Mouse (Mus musculus): Measurements from ENCODE around the gene Dnaja3.

Dnaja3 gene

DNA sequence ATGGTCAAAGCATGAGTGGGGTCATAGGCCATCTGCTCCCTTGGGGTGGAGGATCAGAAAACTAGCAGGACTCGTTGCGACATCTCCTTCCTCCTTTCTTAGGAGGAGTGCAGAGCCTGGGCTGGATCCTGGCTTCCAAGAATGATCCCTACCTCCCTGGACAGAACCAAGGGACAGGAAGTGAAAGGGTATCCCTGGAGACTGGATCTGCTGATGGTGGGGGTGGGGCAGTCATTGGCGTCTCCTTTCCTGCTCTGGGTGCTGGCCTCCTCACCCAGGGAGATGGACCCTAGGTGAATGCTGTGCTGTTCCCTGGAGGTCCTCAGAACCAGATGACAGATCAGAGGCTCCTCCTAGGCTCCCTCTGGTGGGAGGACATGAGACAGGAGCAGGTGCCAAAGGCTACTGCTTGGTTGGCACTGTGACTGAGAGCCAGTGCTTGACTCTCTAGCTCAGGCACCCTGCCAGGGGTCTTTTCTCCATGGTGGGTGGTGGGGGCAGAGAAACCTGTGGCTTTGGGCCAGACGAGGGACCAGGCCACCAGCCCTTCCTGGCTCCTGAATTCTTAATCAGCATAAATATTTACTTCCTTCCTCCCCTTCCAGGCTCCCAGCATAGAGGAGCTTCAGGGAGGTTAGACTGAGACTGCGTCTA, 33.2 kb upstream of the Dnaja3 start:
- DNase-seq (ENCODE audit: low spot score) = peak; percentile 70

DNA sequence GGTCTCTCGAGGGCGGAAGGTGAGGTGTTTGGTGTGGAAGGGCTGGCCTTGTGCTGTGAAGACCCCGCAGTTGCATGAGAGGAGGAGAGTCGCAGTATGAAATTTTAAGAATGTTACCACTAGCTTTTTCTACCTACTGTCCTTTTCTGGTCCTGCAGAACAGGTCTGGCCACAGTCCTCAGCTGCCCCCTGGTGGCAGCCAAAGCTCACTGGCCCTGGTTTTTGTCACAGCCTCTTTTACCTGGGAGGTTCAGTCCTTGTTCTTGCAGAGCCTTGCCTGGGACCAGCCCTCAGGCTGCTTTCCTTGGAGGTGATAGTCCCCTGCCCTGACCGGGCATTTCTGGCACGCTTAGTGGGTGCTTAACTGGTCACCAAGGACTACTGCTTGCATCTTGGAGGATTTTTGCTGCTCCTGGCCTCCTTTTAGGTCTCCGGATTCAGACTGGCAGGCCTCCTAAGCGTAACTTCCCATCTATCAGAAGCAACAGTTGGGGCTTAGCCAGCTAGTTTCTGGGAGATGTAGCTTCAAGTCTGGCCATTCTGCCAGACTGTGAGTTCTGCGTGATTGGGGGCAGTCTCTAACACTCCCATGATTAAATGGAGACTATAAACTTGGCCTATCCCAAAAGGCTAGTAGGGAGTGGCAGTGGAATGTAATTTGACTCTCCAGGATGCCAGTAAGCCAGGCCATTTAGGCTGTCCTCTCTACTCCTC, 31.8 kb upstream of the Dnaja3 start:
- DNase-seq (ENCODE audit: low spot score) = peak; percentile 88

DNA sequence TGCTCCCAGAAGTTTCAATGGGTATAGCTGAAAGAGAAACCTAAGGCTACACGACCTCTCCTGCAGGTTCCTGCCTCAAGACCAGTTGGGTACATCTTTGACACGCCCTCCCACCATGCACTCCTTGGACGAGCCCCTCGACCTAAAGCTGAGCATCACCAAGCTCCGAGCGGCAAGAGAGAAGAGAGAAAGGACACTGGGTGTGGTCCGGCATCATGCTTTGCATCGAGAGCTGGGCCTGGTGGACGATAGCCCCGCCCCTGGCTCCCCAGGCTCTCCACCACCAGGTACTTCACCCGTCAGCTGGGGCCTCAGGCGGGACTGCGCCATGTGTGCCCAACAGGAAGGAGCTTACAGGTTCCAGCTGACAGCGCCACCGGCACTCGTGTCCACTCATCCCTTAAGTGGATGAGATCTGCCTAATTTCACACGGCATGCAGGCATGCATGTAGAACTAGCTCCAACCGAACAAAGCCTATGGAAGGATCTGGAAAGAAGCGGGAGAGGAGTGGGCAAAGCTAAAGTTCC, 31.2 kb upstream of the Dnaja3 start:
- no peak for DNase-seq (ENCODE audit: low spot score)

DNA sequence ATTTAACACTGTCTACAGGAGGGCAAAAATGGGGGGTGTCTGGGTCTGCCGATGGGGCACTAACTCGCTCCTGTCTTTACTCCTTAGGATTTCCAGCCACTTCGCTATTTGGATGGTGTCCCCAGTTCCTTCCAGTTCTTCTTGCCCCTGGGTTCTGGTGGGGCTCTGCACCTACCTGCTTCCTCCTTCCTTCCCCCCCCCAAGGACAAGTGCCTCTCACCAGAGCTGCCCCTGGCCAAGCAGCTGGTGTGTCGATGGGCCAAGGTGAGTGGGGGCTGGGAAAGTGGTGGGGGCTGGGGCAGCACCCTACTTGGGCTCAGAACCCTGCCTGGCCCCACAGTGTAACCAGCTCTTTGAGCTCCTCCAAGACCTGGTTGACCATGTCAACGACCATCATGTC, 28.6 kb upstream of the Dnaja3 start:
- DNase-seq (ENCODE audit: low spot score) = no peak

DNA sequence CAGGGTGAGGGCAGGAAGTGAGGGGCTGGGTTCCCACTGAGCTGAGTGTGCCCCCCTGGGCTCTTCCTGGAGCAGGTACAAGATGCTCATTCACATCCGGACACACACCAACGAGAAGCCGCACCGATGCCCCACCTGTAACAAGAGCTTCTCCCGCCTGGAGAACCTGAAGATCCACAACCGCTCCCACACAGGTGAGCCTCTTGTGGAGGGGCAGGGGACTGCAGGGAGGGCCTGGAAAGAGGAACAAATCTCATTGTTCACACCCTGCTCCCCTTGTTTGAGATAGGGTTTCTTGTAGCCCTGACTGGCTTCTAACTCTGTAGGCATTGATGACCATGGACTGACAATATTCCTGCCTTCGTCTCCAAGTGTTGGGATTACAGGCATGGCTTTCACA, 28.1 kb upstream of the Dnaja3 start:
- no peak for DNase-seq (ENCODE audit: low spot score)

DNA sequence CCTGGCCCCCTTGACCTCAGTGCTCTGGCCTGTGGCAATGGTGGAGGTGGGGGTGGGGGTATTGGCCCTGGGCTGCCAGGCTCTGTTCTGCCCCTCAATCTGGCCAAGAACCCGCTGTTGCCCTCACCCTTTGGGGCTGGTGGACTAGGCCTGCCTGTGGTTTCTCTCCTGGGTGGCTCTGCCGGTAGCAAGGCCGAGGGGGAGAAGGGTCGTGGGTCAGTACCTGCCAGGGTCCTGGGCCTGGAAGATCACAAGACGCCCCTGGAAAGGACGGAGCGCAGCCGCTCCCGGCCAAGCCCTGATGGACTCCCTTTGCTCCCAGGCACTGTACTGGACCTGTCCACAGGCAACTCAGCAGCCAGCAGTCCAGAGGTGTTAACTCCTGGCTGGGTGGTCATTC, 26.1 kb upstream of the Dnaja3 start:
- DNase-seq (ENCODE audit: low spot score) = no peak

DNA sequence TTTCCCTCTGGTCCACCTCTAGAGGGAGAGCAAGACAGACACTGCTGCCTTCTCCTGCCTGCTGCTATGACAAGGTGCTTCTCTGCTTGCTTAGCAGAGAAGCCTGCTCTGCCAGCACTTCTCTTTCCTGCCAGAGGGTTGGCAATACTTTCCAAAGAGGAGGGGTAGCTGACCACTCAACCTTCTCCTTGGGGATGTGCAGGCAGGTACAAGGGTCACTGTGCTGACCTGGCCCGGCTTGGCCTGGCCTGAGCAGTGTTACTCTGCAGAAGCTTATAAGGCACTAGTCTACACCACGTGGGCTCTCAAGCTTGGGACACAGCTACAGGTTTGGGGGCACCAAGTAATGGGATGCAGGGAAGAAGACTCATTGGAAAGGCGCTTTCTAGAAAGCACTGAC, 25.1 kb upstream of the Dnaja3 start:
- DNase-seq (ENCODE audit: low spot score) = no peak

DNA sequence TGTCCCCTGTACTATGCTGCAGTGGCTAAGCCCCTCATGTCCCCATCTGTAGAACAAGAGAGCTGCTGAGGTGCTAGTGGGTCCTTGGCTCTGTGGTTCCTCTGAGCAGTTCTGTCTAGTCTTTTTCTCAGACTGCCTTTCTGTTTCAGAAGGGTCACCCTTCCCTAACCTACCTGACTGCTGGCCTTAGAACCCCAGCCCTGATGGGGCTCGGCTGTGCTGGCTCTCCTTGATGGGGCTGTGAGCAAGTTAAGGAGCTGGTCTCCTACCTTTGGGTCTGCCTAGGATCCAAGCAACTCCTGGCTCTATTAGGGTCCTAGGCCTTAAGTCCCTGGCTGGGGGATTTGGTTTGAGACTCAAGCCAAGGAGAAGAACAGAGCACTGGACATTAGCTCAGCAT, 24.5 kb upstream of the Dnaja3 start:
- no peak for DNase-seq (ENCODE audit: low spot score)

DNA sequence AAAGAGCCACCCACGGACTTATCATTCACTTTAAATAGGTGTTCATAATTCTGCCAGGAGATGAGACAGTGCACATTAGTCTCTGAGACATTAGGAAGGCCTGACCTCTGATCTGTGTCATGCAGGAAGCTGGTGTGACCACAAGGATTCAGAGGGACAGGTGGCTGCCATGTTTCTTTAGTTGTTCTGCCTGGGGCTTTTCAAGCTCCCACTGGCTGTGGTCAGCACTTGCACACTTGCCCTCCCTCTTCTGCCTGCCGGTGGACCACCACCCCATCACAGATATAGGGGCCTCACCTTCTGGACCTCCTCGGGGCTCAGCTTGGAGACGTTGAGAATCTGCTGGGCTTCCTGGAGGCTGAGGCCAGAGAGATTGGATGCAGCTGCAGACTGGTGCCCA, 23.0 kb upstream of the Dnaja3 start:
- no peak for DNase-seq (ENCODE audit: low spot score)

DNA sequence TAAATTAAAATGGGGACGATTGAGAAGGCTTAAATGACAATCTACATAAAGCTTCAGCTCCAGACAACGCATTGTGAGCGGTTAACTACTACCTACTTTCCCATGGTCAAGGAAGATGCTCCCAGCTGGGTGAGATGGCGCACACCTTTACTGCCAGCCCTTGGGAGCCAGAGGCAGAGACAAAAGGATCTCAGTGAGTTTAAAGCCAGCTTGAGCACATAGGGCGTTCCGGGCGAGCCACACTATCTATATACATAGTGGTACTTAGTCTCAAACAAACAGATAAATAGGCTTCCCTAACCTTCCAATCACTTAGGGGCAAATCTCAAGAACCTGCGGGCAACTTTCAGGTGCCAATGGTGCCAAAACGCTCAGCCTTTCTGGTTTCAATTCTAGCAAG, 15.7 kb upstream of the Dnaja3 start:
- no peak for DNase-seq (ENCODE audit: low spot score)

DNA sequence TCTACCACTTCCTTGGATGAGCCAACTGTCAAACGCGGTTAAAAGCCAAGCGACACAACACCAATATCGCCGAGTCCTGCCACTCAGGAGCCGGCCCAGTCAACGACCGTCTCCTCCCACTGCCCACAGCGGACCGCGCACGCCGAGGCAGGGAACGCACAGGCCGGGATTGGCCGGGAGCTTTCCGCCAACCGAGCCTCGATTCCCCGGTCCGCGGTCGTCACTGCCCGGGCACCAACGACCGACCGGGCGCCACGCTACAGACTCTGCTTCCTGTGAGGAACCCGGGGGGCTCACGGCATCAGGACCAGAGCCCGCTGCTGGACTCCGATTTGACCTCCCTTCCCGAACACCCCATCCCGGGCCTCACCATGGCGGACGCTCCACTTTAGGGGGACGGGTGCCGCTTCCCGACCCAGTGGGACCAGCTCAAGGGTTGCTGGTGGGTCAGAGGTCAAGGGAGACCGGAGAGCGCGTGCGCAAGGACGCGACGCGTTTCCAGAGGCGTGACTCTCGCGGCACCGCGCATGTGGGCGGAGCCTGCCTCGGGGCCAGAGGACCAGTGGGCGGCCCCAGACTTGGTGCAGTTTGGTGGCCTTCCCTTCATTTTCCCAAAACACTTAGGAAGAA, 15.2 kb upstream of the Dnaja3 start, which contains the start of gene Pam16:
Pam16 (minus strand) TSS at position 508 of the 630 bp plus-strand sequence.
- DNase-seq (ENCODE audit: low spot score) = peak; percentile 94

DNA sequence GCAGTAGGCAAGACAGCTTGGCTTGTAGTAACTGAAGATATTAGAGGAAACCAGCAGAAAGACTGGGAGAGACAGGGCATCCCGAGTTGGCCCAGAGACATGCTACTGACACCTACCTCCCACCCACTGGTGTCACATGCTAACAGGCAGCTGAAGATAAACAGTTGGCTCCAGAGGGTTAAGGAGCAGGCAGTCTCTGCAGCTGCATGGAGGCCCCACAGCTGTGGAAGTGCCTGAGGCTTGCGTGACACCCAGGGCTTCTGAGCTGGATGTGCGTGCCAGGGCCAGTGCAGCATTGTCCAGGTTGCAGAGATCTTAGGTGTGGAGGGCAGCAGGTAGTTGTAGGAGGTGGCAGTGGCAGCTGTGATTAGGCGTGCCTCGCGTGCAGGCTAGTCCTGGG, 12.7 kb upstream of the Dnaja3 start:
- DNase-seq (ENCODE audit: low spot score) = peak; percentile 36

DNA sequence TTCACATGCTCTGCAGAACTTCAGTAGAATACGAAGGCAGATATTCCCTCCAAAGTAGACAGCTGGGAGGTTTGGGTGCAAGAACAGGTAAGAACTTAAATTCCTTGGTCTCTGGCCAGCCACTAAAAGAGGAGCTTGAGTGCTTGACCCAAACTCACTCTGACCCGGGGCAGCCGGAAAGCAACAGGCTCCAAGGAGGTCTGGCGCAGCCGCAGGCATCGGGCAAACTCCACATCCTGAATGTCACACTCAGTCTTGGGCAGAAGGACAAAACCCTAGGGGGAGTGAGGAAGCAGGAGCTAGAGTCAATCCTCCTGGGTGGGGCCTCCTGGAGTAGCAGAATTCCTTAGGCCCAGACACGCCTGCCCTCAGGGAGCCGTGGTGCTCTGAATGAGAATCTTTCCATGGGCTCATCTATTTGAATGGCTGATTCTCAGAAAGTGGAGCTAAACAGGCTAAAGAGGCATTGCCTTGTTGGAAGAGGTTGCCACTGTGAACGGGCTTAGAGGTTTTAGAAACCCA, 10.8 kb upstream of the Dnaja3 start:
- DNase-seq (ENCODE audit: low spot score) = no peak

DNA sequence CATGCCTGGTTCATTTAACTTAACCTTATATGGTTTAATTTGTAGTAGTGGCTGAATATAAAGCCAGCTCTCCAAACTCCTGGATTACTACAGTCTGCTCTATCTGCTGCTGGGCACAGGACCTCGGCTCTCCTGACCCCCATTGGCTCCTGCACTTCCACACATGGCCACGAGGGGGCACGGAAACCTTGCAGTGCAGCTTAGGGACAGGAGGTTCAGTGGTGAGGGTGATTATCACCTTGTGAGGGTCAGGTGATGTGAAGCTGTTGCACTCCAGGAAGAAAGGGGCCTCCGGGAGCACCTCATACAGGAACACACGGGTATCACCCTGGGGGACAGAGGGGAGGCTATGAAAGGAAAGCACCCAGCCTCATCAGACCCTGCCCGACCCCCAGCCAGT, 9.8 kb upstream of the Dnaja3 start:
- DNase-seq (ENCODE audit: low spot score) = peak; percentile 79

DNA sequence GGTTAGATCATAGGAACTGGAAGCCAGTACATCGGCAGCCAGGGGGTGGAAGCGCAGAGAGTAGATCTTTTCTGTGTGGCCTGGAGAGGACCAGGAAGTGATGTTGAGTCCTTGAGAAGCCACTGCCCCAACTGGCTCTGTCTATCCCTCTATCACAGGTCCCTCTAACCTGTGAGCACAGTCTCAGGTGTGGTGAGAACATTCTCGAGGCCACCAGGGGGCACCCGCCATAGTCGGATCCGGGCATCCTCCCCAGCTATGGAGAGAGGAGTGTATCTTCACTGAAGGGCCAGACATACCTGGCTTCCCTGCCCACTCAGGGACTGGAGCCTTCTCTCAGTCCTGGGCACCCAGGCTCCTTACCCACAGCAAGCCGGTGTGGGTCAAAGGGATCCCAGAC, 7.7 kb upstream of the Dnaja3 start:
- DNase-seq (ENCODE audit: low spot score) = no peak

DNA sequence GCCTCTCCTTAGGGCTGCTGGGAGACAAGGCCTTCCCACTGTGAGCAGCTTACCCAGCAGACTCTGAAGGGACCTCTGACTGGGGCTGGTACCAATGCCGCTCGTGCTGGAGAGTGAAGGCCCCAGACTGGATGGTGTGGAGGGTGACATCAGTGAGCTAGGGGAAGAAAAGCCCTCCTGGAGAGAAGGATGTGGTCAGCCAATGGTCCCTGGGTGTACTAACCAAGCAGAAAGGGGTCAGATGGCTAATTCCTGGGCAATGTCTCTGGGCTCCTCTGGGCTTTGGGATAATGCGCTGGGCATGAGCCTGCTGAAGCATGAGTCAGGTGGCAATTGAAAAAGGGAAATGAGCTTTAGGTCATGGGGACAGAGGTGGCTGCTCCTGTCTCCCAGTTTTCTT, 6.1 kb upstream of the Dnaja3 start:
- DNase-seq (ENCODE audit: low spot score) = no peak

DNA sequence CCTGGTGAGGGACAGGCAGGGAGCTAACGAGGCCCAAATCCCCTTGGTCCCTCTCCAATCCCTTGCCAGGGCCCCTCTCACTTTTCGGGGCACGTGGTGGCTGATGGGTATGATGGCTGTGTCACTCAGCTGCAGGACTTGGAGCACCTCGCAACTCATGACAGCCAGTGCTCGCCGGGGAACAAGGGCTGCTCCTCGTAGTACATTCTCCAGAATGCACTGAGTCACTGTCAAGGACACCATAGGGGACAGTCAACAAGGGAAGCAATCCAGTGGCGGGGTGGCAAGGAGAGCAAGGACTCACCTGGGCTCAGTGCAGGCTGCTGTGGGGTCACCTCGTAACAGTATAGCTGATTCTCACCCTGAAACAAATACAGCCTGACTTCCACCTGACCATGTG, 5.1 kb upstream of the Dnaja3 start:
- DNase-seq (ENCODE audit: low spot score) = no peak

DNA sequence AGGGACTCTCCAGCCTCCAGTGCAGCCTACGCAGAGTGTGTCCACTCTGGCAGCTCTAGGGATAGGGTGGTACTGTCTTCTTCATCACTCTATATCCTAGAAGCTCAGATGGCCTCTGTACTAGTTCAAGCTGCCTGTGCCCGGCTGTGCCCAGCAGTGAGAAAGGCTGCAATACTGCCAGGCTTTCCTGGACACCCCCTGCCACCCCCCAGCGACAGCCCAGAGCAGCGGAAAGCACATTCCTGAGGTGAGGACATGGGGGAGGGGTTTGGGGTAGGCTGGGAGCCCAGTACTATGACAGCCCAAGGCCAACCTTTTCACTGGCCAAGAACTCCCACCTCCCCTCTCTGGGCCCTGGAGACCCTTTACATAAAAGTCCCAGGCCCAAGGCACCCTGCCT, 4.0 kb upstream of the Dnaja3 start:
- no peak for DNase-seq (ENCODE audit: low spot score)

DNA sequence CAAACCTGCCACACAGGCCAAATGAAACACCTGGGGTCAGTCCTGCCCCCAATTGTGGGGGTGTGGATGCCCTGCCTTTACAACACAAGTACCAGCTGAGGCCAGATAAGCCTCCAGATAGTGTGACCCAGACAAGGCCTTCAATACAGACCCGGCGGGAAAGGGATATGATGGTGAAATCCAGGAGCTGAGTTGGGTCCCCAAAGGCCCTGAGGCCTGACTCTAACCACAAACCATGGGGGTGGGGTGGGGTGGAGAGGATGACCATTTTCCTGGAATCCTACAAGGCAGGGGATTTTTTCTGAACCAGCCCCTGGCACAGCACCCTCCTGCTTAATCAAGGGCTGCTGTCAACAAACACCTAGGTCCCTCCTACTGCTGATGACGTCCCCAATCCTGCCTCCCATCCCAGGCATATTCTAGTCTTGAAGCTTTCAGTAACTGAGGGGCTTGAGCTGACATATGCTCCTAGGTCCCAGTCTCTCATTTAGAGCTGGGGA, 848 bp upstream of the Dnaja3 start:
- no peak for DNase-seq (ENCODE audit: low spot score)

DNA sequence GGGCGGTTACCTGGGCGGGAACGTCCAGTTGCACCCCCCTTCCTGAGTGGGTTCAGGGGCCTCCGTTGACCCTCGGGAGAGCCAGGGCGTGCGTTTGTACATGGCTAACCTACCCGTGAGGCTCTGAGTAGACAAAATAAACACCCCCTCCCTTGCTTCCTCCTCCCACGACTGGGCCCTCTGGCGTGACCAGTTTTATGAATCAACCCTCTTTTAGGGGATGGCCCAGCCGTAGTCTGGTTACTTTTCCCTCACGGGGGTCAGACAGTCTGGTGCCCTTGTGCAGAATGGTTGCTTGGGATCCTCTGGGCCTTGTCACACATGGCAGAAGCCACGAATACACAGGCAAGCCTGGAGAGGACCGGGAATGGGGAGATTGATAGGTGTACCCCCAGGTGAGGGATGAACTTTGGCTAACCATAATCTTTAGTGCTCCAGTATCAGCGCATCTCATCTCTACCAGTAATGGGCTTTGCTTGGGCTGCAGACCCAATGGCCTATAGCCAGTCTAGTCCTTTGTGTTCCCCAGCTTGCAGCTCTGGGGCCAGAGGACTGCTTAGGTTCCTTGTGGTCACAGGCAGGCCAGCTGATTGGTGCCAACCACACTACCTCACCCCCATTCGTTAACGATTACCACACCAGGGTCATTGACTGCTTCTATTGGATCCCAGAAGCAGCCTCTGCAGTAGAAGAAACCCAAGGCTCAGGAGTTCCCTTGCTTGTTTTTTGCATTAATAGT, 647 bp downstream of the Dnaja3 start:
- DNase-seq (ENCODE audit: low spot score) = peak; percentile 67

DNA sequence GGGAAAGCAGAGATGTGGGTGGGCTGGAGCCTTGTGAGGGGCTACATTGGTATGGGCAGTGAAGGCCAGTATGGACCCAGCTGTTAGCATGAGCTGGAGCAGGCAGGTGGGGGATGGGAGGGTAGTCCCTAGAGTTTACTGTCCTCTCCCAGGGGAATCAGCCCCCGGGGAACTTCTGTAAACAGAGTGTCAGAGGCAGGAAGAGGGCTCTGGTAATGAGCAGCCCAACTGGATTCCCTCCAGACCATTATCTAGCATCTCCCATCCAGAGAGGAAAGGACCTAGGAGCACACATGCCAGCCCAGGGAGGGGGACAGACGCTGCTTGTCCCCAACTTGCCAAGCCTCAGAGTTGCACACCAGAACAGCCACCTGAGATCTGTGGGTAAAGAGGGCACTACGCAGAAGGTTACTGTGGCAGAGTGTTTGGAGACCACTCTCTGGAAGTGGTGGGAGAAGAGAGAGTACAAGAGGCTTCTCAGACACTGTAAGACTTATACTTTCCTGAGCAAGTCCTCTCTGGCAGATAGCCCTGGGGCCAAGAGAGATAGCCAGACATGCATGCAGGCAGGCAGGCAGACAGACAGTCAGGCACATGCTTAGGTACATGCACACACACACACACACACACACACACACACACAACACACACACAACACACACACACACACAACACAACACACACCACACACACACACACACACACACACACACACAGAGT, 1.5 kb downstream of the Dnaja3 start:
- peak; percentile 67 for DNase-seq (ENCODE audit: low spot score)

Measured in MN1 (cell line).